Mouse (Mus musculus): ENCODE data around the gene Enox1. TPM values are rescaled to one million over a fixed set of nuclear protein-coding genes. Genes with fewer than 3 reads are reported as not detected.

Enox1 gene
- polyA plus RNA-seq, 1 experiment = not detected

DNA sequence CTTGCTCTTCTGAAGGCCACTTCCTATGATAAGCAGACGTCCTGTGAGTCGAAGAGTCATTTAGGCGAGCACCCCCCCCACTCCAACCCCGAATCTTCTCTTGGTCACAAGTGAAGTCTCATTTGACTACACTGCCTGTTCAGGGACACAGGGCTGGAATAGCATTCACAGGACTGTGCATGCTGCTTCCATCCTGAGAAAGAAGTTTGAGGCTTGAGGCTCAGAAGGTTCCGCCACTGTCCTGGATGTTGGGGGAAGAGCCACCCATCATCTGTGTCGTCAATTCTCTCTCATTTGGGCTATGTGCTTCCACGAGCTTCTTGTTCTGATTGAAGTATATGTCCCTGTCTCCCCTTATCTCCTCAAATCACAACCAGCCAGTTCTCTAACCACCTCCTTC lies 220.2 kb downstream of the Enox1 start:
- Histone ChIP-seq H3K4me3 (ENCODE audit: insufficient read depth, low read length) (no peak overlapping the region), H3K4me1 (ENCODE audit: control insufficient read depth, insufficient read depth, low read length) (no peaks in the 10 kb centered on the region)
- no peak for TF ChIP-seq POLR2A (IDR thresholded peaks at IDR 0.05; ENCODE audit: borderline replicate concordance, low read depth, low read length)
- TF ChIP-seq CTCF (IDR thresholded peaks at IDR 0.05; ENCODE audit: low read depth, low read length) = no peak

DNA sequence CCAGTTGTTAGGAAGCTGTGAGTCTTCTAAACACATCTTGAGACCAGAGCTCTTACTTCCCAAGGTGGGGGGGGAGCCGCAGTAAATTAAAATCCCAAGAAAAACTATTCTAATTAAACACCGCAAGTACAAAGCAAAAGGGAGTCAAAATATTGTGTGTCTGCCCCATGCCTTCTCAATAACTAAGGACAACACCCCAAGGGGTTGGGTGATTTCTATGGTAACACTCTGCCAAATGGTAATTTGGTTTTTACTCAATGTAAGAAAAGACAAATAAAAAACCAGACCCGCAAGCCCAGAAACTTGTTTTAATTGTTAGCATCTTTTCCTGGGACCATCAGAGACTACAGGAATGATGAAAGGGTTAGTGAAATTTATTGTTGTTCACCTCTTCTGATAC lies 220.9 kb downstream of the Enox1 start:
- Histone ChIP-seq H3K4me1 (ENCODE audit: control insufficient read depth, insufficient read depth, low read length) (no peaks in the 10 kb centered on the region), H3K4me3 (ENCODE audit: insufficient read depth, low read length) (no peak overlapping the region), H3K27ac (ENCODE audit: insufficient read depth, low read depth, low read length) (no peak overlapping the region)
- TF ChIP-seq POLR2A (IDR thresholded peaks at IDR 0.05; ENCODE audit: borderline replicate concordance, low read depth, low read length) (no peak), CTCF (IDR thresholded peaks at IDR 0.05; ENCODE audit: low read depth, low read length) (no peak)

More for the DNA sequence above, 220.2 kb downstream of the Enox1 start:
- H3K27ac ChIP-seq (ENCODE audit: insufficient read depth, low read depth, low read length) = no peak overlapping the region

DNA sequence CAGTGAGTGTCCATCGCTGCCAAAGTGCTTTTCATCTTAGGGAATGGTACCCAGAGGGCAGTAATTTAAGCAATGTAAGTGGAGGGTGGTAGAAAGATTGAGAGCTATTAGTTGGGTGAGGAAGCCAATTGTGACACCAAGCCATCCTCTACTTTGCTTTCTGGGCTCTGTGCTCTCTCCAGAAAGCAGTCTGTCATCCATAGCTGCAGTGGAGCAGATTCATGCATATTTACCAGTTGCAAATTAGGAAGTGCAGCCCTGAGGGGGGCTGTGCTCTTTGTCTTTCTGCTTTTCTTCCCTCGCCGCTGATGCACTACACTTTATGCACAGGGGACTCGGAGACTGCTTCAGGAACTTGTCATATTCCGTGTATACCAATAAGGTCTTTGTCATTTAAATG lies 221.3 kb downstream of the Enox1 start:
- Histone ChIP-seq H3K27ac (ENCODE audit: insufficient read depth, low read depth, low read length) (no peak overlapping the region), H3K4me3 (ENCODE audit: insufficient read depth, low read length) (no peak overlapping the region), H3K4me1 (ENCODE audit: control insufficient read depth, insufficient read depth, low read length) (no peaks in the 10 kb centered on the region)
- TF ChIP-seq POLR2A (IDR thresholded peaks at IDR 0.05; ENCODE audit: borderline replicate concordance, low read depth, low read length) = no peak
- TF ChIP-seq CTCF (IDR thresholded peaks at IDR 0.05; ENCODE audit: low read depth, low read length) = no peak

DNA sequence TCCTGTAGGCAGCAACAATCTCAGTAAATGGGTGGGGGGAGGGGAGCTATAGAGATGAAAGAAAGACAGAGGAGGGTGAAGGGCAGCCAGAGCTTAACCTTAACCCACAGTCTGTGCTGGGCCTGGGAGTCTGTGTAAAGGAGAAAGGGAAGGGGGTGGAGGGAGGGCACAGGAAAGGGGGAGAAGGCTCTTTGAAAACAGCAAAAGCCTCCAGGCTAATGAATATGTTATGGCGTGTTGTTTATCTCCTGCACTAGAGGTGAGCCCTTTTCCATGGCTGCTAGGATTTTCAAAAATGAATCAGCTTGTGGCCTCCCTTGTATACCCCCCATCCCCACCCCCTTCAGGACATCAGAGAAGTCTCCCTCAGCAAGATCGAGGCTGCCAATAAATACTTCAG lies 225.0 kb downstream of the Enox1 start:
- H3K4me1 ChIP-seq (ENCODE audit: control insufficient read depth, insufficient read depth, low read length) = no peaks in the 10 kb centered on the region
- TF ChIP-seq POLR2A (IDR thresholded peaks at IDR 0.05; ENCODE audit: borderline replicate concordance, low read depth, low read length) (no peak), CTCF (IDR thresholded peaks at IDR 0.05; ENCODE audit: low read depth, low read length) (no peak)

DNA sequence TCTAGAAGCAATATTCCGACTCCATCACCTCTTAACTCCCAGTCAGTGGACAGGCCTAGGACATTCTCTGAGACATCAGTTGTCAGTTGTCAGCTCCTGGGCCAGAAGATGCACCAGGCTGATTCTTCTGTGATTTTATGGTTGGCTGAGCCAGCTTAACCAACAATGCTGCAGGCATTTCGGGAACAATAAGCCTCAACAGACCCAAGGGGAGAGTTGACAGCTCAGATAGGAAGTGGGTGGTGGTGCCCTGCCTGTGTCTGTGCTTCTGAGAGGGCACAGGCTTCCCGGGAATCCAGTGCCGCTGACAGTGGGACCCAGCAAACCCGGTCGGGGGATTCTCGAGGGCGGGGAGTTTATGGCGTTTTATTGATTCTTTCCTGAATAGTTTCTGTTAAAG lies 229.1 kb downstream of the Enox1 start:
- H3K27ac ChIP-seq (ENCODE audit: insufficient read depth, low read depth, low read length) = no peak overlapping the region

More for the DNA sequence above, 225.0 kb downstream of the Enox1 start:
- Histone ChIP-seq H3K27ac (ENCODE audit: insufficient read depth, low read depth, low read length) (no peak overlapping the region), H3K4me3 (ENCODE audit: insufficient read depth, low read length) (no peak overlapping the region)

DNA sequence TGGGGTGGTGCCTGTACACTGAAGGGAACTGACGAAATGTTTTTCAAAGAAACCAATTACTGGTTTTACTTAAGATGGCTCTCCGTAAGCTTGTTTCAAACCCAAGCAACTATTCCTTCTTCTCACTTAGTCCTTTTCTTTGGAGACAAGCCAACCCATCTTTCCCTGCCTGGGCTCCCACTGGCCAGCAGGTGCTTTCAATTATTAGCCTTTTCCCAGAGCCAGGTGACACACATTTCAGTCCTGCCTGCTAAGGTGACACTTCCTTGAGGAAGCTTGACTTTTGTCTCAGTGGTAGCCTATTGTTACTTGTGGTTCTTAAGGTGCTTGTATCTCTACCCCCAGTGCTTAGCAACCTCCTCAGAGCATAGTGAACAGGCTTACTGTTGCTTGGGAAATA lies 231.3 kb downstream of the Enox1 start:
- no peaks in the 10 kb centered on the region for H3K4me1 ChIP-seq (ENCODE audit: control insufficient read depth, insufficient read depth, low read length)
- H3K4me3 ChIP-seq (ENCODE audit: insufficient read depth, low read length) = no peak overlapping the region
- no peak overlapping the region for H3K27ac ChIP-seq (ENCODE audit: insufficient read depth, low read depth, low read length)
- no peak for TF ChIP-seq POLR2A (IDR thresholded peaks at IDR 0.05; ENCODE audit: borderline replicate concordance, low read depth, low read length)
- TF ChIP-seq CTCF (IDR thresholded peaks at IDR 0.05; ENCODE audit: low read depth, low read length) = no peak

More for the DNA sequence above, 229.1 kb downstream of the Enox1 start:
- TF ChIP-seq POLR2A (IDR thresholded peaks at IDR 0.05; ENCODE audit: borderline replicate concordance, low read depth, low read length) = no peak
- TF ChIP-seq CTCF (IDR thresholded peaks at IDR 0.05; ENCODE audit: low read depth, low read length) = no peak
- Histone ChIP-seq H3K4me3 (ENCODE audit: insufficient read depth, low read length) (no peak overlapping the region), H3K4me1 (ENCODE audit: control insufficient read depth, insufficient read depth, low read length) (no peaks in the 10 kb centered on the region)

DNA sequence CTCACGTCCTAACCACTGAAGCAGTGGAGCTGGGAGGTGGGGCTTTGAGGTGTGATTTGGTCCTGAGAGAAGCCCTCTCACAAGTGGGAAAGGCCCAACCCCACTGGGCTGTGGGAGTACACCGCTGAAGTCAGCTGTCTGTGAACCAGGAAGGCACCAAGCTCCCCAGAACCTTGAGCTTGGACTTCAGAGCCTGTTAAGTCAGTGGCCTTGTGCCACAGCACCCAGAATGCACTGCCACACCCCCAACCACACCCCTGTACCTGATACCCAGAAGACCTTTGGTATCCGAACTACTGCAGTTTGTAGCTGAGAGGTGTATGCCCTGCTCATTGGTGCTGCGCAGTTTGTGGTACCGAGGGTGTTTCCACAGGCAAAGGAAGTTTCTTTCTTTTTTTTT lies 232.7 kb downstream of the Enox1 start:
- TF ChIP-seq POLR2A (IDR thresholded peaks at IDR 0.05; ENCODE audit: borderline replicate concordance, low read depth, low read length) = no peak

DNA sequence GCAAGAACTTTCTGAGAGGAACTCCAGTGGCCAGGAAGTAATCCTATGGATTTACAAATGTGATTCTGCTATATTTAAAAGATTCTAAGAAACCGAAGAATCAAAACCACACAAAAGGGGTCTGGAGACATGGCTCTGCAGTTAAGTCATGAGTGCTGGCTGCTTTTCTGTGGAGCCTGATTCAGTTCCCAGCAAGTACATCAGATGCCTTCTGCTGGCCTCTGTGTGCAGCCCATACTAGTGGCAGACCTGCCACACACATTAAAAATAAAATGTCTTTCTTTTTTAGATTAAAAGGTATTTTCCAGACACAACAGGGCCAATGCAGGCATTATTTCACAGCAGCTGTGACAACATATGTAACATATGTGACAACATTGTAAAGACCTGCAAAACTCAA lies 235.9 kb downstream of the Enox1 start:
- Histone ChIP-seq H3K27ac (ENCODE audit: insufficient read depth, low read depth, low read length) (no peak overlapping the region), H3K4me1 (ENCODE audit: control insufficient read depth, insufficient read depth, low read length) (no peaks in the 10 kb centered on the region), H3K4me3 (ENCODE audit: insufficient read depth, low read length) (no peak overlapping the region)
- TF ChIP-seq CTCF (IDR thresholded peaks at IDR 0.05; ENCODE audit: low read depth, low read length) (no peak), POLR2A (IDR thresholded peaks at IDR 0.05; ENCODE audit: borderline replicate concordance, low read depth, low read length) (no peak)

More for the DNA sequence above, 232.7 kb downstream of the Enox1 start:
- no peak overlapping the region for H3K4me3 ChIP-seq (ENCODE audit: insufficient read depth, low read length)
- H3K27ac ChIP-seq (ENCODE audit: insufficient read depth, low read depth, low read length) = no peak overlapping the region
- no peaks in the 10 kb centered on the region for H3K4me1 ChIP-seq (ENCODE audit: control insufficient read depth, insufficient read depth, low read length)

DNA sequence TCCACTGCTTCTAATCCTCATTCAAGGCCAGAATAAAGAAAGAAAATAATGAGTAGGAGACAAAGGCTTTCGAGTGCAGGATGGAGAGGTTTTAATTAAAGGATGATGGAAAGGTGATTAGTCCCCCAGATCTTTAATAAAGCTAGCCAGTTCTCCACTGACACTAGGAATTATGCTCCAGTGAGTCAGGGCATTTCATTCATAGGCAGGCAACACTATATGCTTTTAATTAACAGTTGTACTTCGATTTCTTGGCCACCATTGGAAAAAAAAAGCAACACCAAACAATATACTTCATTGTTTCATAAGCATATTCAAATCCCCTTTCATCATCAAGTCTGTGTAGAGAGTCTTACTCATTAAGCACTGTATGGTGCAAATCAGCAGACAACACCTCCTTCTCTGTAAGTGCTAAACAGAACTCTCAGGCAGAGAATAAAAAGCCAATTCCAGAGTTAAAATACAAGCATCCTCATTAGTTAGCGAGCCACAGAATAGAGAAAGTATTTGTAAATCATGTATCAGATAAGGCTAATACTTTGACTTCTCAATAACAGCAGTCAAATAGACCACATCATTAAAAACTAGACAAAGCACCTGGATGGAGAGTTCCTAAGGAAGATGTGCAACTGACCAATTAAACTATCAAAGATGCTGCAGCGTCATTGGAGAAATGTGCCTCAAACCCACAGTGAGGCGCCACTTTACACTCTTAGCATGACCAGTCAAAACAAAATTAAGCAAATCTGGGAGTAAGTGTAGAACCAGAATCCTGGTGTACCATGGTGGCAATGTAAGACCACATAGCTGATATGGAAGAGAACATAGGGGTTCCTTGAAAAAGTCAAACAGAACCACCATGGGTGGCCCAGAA lies 249.9 kb downstream of the Enox1 start:
- no peak for TF ChIP-seq CTCF (IDR thresholded peaks at IDR 0.05; ENCODE audit: low read depth, low read length)
- no peak for TF ChIP-seq POLR2A (IDR thresholded peaks at IDR 0.05; ENCODE audit: borderline replicate concordance, low read depth, low read length)
- Histone ChIP-seq H3K27ac (ENCODE audit: insufficient read depth, low read depth, low read length) (no peak overlapping the region), H3K4me1 (ENCODE audit: control insufficient read depth, insufficient read depth, low read length) (no peaks in the 10 kb centered on the region), H3K4me3 (ENCODE audit: insufficient read depth, low read length) (no peak overlapping the region)

DNA sequence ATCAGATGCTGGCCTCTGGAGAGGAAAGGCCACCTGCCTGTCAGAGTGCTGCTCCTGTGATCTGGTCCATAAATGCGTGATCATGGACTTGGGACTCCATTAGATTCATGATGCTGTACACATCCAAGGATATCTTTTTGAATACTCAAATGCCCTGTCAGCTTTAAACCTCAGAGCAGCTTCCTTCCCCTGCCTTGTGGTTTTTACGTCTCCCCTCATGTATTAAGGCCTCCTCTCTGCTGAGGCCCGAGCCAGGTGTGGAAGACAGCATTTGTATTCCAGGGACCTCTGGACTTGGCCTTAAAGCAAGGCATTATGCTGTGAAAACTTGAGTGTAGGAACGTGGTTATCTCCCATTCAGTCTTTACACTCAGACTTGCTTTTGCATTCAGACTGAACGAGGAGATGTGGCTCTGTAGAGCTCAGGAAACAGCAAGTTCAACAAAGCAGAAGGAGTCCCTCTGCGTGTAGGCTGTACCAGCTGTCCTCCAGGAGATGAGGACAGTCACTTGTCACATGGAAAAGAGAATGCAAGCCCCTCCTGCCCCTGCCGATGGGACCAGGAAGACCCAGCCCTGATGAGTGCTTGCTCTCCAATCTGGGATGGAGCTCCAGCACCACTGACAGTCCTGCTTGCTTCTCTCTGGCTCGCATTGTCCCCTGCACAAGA lies 252.8 kb downstream of the Enox1 start:
- TF ChIP-seq POLR2A (IDR thresholded peaks at IDR 0.05; ENCODE audit: borderline replicate concordance, low read depth, low read length) (no peak), CTCF (IDR thresholded peaks at IDR 0.05; ENCODE audit: low read depth, low read length) (no peak)
- Histone ChIP-seq H3K4me1 (ENCODE audit: control insufficient read depth, insufficient read depth, low read length) (no peaks in the 10 kb centered on the region), H3K4me3 (ENCODE audit: insufficient read depth, low read length) (no peak overlapping the region), H3K27ac (ENCODE audit: insufficient read depth, low read depth, low read length) (no peak overlapping the region)
